Mouse (Mus musculus): Measurements from ENCODE around the gene Gm21992.
A peak's percentile ranks its signal among the peaks of the same experiment; 100 is the strongest.
"Not testable (repeated sequence)": the region's sequence is repeated elsewhere in the genome, so short reads cannot be mapped to it uniquely, and the experiment has no call there.

The Gm21992 gene

GRCm38 (mm10) chr19:4829156-4829555 lies 17.7 kb upstream of the Gm21992 start:
- no peak for TF ChIP-seq POU5F1 (IDR thresholded peaks at IDR 0.05; ENCODE audit: borderline replicate concordance, low read length)
- no peak for TF ChIP-seq CTCF (conservative IDR thresholded peaks at IDR 0.05; ENCODE audit: low read length)
- TF ChIP-seq NANOG (IDR thresholded peaks at IDR 0.05; ENCODE audit: borderline replicate concordance, low read length), result no peak
- peaks cover 92% of the 10 kb centered on the region for H3K4me1 ChIP-seq (replicated peaks; ENCODE audit: low read depth, low read length)
- no peaks in the 10 kb centered on the region for H3K27me3 ChIP-seq (ENCODE audit: insufficient read depth, low read length)
- H3K4me3 ChIP-seq (replicated peaks; ENCODE audit: low read length), result peak overlapping the region; percentile 48; the same call in 1 of the 2 replicates
- peaks cover 61% of the 10 kb centered on the region for H3K36me3 ChIP-seq (ENCODE audit: insufficient read depth, low read length)
- H3K9me3 ChIP-seq (ENCODE audit: low read length), result no peaks in the 10 kb centered on the region

- Histone ChIP-seq H3K4me1 (replicated peaks; ENCODE audit: low read depth, low read length) (peaks cover 86% of the 10 kb centered on the region), H3K4me3 (replicated peaks; ENCODE audit: low read length) (peak overlapping the region; percentile 48), H3K27me3 (ENCODE audit: insufficient read depth, low read length) (no peaks in the 10 kb centered on the region), H3K9me3 (ENCODE audit: low read length) (no peaks in the 10 kb centered on the region), H3K36me3 (ENCODE audit: insufficient read depth, low read length) (peaks cover 55% of the 10 kb centered on the region)
- TF ChIP-seq NANOG (IDR thresholded peaks at IDR 0.05; ENCODE audit: borderline replicate concordance, low read length) (no peak), POU5F1 (IDR thresholded peaks at IDR 0.05; ENCODE audit: borderline replicate concordance, low read length) (no peak), CTCF (conservative IDR thresholded peaks at IDR 0.05; ENCODE audit: low read length) (no peak)
These were observed 17.2 kb upstream of the Gm21992 start for GRCm38 (mm10) chr19:4828444-4829114.

GRCm38 (mm10) chr19:4820678-4821303 lies 9.4 kb upstream of the Gm21992 start:
- Histone ChIP-seq H3K36me3 (ENCODE audit: insufficient read depth, low read length) (peaks cover 15% of the 10 kb centered on the region), H3K9me3 (ENCODE audit: low read length) (no peaks in the 10 kb centered on the region), H3K27me3 (ENCODE audit: insufficient read depth, low read length) (no peaks in the 10 kb centered on the region), H3K4me3 (replicated peaks; ENCODE audit: low read length) (no peak overlapping the region), H3K4me1 (replicated peaks; ENCODE audit: low read depth, low read length) (peaks cover 30% of the 10 kb centered on the region)
- no peak for TF ChIP-seq POU5F1 (IDR thresholded peaks at IDR 0.05; ENCODE audit: borderline replicate concordance, low read length)
- no peak; the same call in 1 of the 2 replicates for TF ChIP-seq CTCF (conservative IDR thresholded peaks at IDR 0.05; ENCODE audit: low read length)
- no peak for TF ChIP-seq NANOG (IDR thresholded peaks at IDR 0.05; ENCODE audit: borderline replicate concordance, low read length)

GRCm38 (mm10) chr19:4817182-4817835 lies 5.9 kb upstream of the Gm21992 start:
- TF ChIP-seq POU5F1 (IDR thresholded peaks at IDR 0.05; ENCODE audit: borderline replicate concordance, low read length), result no peak
- no peak for TF ChIP-seq CTCF (conservative IDR thresholded peaks at IDR 0.05; ENCODE audit: low read length)
- TF ChIP-seq NANOG (IDR thresholded peaks at IDR 0.05; ENCODE audit: borderline replicate concordance, low read length), result no peak
- Histone ChIP-seq H3K9me3 (ENCODE audit: low read length) (no peaks in the 10 kb centered on the region), H3K4me1 (replicated peaks; ENCODE audit: low read depth, low read length) (peaks cover 23% of the 10 kb centered on the region), H3K36me3 (ENCODE audit: insufficient read depth, low read length) (no peaks in the 10 kb centered on the region), H3K4me3 (replicated peaks; ENCODE audit: low read length) (no peak overlapping the region), H3K27me3 (ENCODE audit: insufficient read depth, low read length) (no peaks in the 10 kb centered on the region)

- Histone ChIP-seq H3K27me3 (ENCODE audit: insufficient read depth, low read length) (no peaks in the 10 kb centered on the region), H3K4me3 (replicated peaks; ENCODE audit: low read length) (no peak overlapping the region; the same call in 1 of the 2 replicates), H3K9me3 (ENCODE audit: low read length) (no peaks in the 10 kb centered on the region), H3K4me1 (replicated peaks; ENCODE audit: low read depth, low read length) (peaks cover 24% of the 10 kb centered on the region), H3K36me3 (ENCODE audit: insufficient read depth, low read length) (peaks cover 16% of the 10 kb centered on the region)
- TF ChIP-seq CTCF (conservative IDR thresholded peaks at IDR 0.05; ENCODE audit: low read length) (peak; percentile 71), POU5F1 (IDR thresholded peaks at IDR 0.05; ENCODE audit: borderline replicate concordance, low read length) (no peak)
These were observed 1.6 kb upstream of the Gm21992 start for GRCm38 (mm10) chr19:4813015-4813414.

- H3K27me3 ChIP-seq (ENCODE audit: insufficient read depth, low read length); H3K9me3 ChIP-seq (ENCODE audit: low read length): not testable (repeated sequence)
- TF ChIP-seq CTCF (conservative IDR thresholded peaks at IDR 0.05; ENCODE audit: low read length), result 0 out of 2 replicates have a peak, but pooled peaks have one; percentile 8
- H3K4me1 ChIP-seq (replicated peaks; ENCODE audit: low read depth, low read length), result peaks cover 27% of the 10 kb centered on the region
- peak overlapping the region; percentile 99 for H3K4me3 ChIP-seq (replicated peaks; ENCODE audit: low read length)
- H3K36me3 ChIP-seq (ENCODE audit: insufficient read depth, low read length), result peaks cover 22% of the 10 kb centered on the region
These were observed 1.0 kb upstream of the Gm21992 start for GRCm38 (mm10) chr19:4812334-4812949.

- Histone ChIP-seq H3K9me3 (ENCODE audit: low read length) (no peaks in the 10 kb centered on the region), H3K36me3 (ENCODE audit: insufficient read depth, low read length) (peaks cover 27% of the 10 kb centered on the region), H3K4me1 (replicated peaks; ENCODE audit: low read depth, low read length) (peaks cover 27% of the 10 kb centered on the region), H3K4me3 (replicated peaks; ENCODE audit: low read length) (peak overlapping the region; percentile 99), H3K27me3 (ENCODE audit: insufficient read depth, low read length) (no peaks in the 10 kb centered on the region)
- TF ChIP-seq CTCF (conservative IDR thresholded peaks at IDR 0.05; ENCODE audit: low read length), result no peak
- no peak for TF ChIP-seq POU5F1 (IDR thresholded peaks at IDR 0.05; ENCODE audit: borderline replicate concordance, low read length)
These were observed 464 bp upstream of the Gm21992 start for GRCm38 (mm10) chr19:4811909-4812242.

- Histone ChIP-seq H3K27me3 (ENCODE audit: insufficient read depth, low read length) (no peaks in the 10 kb centered on the region), H3K4me1 (replicated peaks; ENCODE audit: low read depth, low read length) (peaks cover 39% of the 10 kb centered on the region), H3K9me3 (ENCODE audit: low read length) (no peaks in the 10 kb centered on the region), H3K4me3 (replicated peaks; ENCODE audit: low read length) (peak overlapping the region; percentile 99), H3K36me3 (ENCODE audit: insufficient read depth, low read length) (peaks cover 39% of the 10 kb centered on the region)
- TF ChIP-seq NANOG (IDR thresholded peaks at IDR 0.05; ENCODE audit: borderline replicate concordance, low read length), result no peak
- TF ChIP-seq POU5F1 (IDR thresholded peaks at IDR 0.05; ENCODE audit: borderline replicate concordance, low read length), result no peak
- TF ChIP-seq CTCF (conservative IDR thresholded peaks at IDR 0.05; ENCODE audit: low read length), result no peak
These were observed 708 bp downstream of the Gm21992 start for GRCm38 (mm10) chr19:4810746-4811062.
